Mouse (Mus musculus) heart, postnatal 0 days (tissue): ENCODE results near the gene Fam187b. TPM values are rescaled to one million over a fixed set of nuclear protein-coding genes. Genes with fewer than 3 reads are reported as not detected.
"Not testable (repeated sequence)": the region's sequence is repeated elsewhere in the genome, so short reads cannot be mapped to it uniquely, and the experiment has no call there.

Experiments
- ATAC-seq: fragments of 200-750 bp; cut with Nextera tagmentation; 2 replicates; pipeline ENCODE4 v1.8.0; 2017; ENCODE audit warnings: low read depth, moderate number of reproducible peaks, moderate library complexity; ENCODE audit not compliant: insufficient read depth
- DNase-seq: peaks from one replicate; pipeline ENCODE4 v3.0.0-alpha.2; 2016; ENCODE audit warnings: low spot score
- H3K27ac ChIP-seq: fragments of 300-500 bp; sonication (generic); 2 replicates; pipeline ENCODE4 v1.5.1; 2014; ENCODE audit warnings: low read depth, mild to moderate bottlenecking
- H3K27me3 ChIP-seq: fragments of 300-500 bp; sonication (generic); 2 replicates; pipeline ENCODE4 v1.6.1; 2014; ENCODE audit warnings: low read length, mixed read lengths; ENCODE audit not compliant: control insufficient read depth, insufficient read depth
- H3K36me3 ChIP-seq: fragments of 300-500 bp; sonication (generic); replicated peaks from 2 replicates; pipeline ENCODE4 v1.6.1; 2014; ENCODE audit warnings: low read length, mixed read lengths; ENCODE audit not compliant: control insufficient read depth, insufficient read depth
- H3K4me1 ChIP-seq: fragments of 300-500 bp; sonication (generic); 2 replicates; pipeline ENCODE4 v1.6.1; 2014; ENCODE audit warnings: antibody characterized with exemption; ENCODE audit not compliant: control insufficient read depth, insufficient read depth
- H3K4me2 ChIP-seq: fragments of 300-500 bp; sonication (generic); 2 replicates; pipeline ENCODE4 v1.6.1; 2014; ENCODE audit warnings: low read depth, mild to moderate bottlenecking, low read length, moderate library complexity
- H3K4me3 ChIP-seq: fragments of 300-500 bp; sonication (generic); 2 replicates; pipeline ENCODE4 v1.5.1; 2014; ENCODE audit warnings: low read depth, low read length
- H3K9ac ChIP-seq: fragments of 300-500 bp; sonication (generic); replicated peaks from 2 replicates; pipeline ENCODE4 v1.6.1; 2014; ENCODE audit warnings: low read depth, low read length, mixed read lengths
- H3K9me3 ChIP-seq: fragments of 300-500 bp; sonication (generic); replicated peaks from 2 replicates; pipeline ENCODE4 v1.6.1; 2016; ENCODE audit warnings: low read length; ENCODE audit not compliant: control insufficient read depth
- CTCF ChIP-seq: IDR thresholded peaks from 2 replicates; pipeline ENCODE4 v1.5.1; 2016; ENCODE audit warnings: antibody characterized with exemption, control low read depth, low read depth
- EP300 ChIP-seq: IDR thresholded peaks from 2 replicates; pipeline ENCODE4 v1.6.1; 2016; ENCODE audit warnings: antibody characterized with exemption, low read depth
- WGBS: fragments of 180-500 bp; shearing (Covaris S2); extraction: QIAGEN DNeasy Blood & Tissue Kit; methylation state at CpG from one replicate; pipeline ENCODE4 v1.1.7; 2014; 5-methylcytosine and 5-hydroxymethylcytosine counted together
- polyA plus RNA-seq: library from polyadenylated mRNA; unstranded; fragments of >200 nt; fragmentation: Nextera tagmentation; extraction: Ambion mirVana; gene quantifications from 2 replicates; pipeline ENCODE4 v1.2.1, GENCODE M21; 2015
- total RNA-seq: library from RNA; depleted of rRNA; stranded (reverse); fragments of >200 nt; gene quantifications from 2 replicates; pipeline ENCODE4 v1.2.3, GENCODE M21; 2014; ENCODE audit warnings: low replicate concordance

The Fam187b gene
- total and polyA plus RNA-seq, 2 experiments from 2014 or later: 0.18 TPM; not detected in 1

DNA sequence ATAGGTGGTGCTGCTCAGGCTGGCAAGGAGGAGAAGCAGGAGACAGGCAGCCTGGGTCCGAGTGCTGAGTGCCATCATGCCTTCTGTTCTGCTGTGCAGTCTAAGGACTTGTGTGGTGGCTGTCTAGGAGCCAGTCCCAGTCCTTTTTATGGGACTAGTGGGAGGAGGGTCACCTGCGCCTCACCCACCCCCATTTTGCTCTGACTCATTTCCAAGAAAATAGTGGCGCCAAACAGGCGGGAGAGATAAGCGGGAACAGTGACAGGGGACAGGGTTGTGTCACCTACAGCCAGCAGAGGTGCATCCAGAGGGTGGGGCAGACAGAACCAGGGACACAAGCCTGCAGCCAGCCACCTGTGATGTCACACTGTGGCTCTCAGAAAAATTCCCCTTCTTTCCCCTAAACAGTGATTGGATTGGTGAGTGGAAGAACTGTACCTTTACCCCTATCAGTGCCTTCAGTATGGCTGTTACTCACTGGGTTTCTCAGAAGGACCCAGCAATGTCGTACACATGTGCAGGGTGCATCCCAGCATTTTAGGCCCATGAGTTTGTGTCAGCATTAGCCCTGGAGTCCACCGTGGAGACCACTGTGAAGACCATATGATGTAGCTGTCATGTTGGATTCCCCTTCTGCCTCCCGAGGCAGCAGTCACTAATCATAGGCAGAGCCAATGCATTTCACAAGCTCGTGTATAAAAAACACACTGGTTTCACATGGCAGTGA lies 29.5 kb upstream of the Fam187b start, which contains the start of gene Hamp:
Hamp (minus strand) TSS at position 124 of the 727 bp plus-strand sequence.
- Histone ChIP-seq H3K27me3 (no peaks in the 10 kb centered on the region), H3K9me3 (no peaks in the 10 kb centered on the region), H3K9ac (no peak within 1 kb of the TSS), H3K36me3 (peaks cover 17% of the 10 kb centered on the region), H3K27ac (no peak within 1 kb of the TSS), H3K4me1 (no peaks in the 10 kb centered on the region), H3K4me3 (no peak within 1 kb of the TSS), H3K4me2 (no peak within 1 kb of the TSS)
- TF ChIP-seq EP300: no peak
- no peak for TF ChIP-seq CTCF
- WGBS: 51% methylated on average over 9 of the region's 9 CpGs
- ATAC-seq (no peak), DNase-seq (no peak)

DNA sequence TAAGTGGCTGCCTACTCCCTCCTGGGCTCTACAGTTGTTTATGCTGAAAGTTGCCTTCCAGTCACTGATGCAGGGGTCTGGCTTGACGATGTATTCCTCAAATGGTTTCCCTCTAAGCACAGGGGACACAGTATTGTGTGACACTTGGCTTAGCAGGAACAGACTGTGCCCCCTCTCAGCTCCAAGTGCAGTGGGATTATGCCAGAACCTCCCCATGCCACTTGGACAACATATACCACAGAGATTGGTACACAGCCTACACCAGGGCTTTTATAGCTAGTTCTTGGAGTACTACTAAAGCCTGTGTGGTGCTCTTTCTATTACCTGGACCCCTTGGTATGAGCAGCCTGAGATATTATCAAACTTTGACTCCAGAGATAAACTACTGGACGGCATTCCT lies 28.9 kb upstream of the Fam187b start:
- H3K4me2 ChIP-seq, H3K4me3 ChIP-seq, DNase-seq, H3K9ac ChIP-seq, H3K27me3 ChIP-seq, ATAC-seq, H3K27ac ChIP-seq, H3K4me1 ChIP-seq, H3K9me3 ChIP-seq: not testable (repeated sequence)
- WGBS: 46% methylated on average over 2 of the region's 2 CpGs
- H3K36me3 ChIP-seq: peaks cover 22% of the 10 kb centered on the region

DNA sequence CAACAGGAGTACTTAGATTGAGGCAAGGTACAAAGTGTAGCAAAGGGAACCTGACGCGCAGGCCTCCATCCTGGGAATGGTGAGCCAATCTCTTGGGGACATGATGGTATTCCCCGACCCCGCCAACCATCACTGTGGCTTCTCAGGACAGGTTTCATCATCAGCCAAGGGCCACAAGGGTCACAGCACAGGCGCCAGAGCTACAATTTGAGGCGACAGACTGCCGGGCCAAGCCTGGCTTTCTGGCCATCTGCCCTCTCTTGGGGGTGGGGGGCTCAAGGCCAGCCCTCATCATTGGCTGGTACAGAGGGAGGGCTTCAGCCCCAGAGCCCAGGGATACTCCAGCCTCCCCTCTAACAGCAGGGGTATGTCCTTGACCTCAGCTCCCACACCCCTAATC lies 28.1 kb upstream of the Fam187b start:
- ATAC-seq, H3K9ac ChIP-seq, H3K27ac ChIP-seq: not testable (repeated sequence)

DNA sequence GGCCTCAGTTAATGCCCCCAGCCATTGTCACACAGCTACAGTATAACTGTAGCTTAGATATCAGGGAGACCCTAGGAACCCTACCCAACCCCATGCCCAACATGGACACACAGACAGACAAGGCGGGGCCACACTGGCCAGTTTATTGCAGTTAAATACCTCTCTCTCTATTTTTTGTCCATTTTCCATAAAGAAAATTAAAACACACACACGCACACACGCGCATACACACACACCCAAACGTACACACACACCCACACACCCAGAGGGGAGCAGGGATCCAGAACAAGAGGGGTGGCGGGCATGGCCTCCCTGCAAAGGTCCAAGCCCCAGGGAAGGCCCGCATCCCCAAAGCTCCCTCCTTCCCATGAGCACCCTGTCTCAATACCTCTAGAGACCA lies 27.7 kb upstream of the Fam187b start:
- WGBS: 94% methylated on average over 7 of the region's 7 CpGs
- Histone ChIP-seq H3K9me3 (no peaks in the 10 kb centered on the region), H3K4me2 (no peak overlapping the region), H3K4me3 (no peak overlapping the region), H3K9ac (no peak overlapping the region), H3K27ac (no peak overlapping the region), H3K36me3 (peaks cover 33% of the 10 kb centered on the region), H3K4me1 (no peaks in the 10 kb centered on the region), H3K27me3 (no peaks in the 10 kb centered on the region)
- TF ChIP-seq EP300: no peak
- TF ChIP-seq CTCF: no peak
- ATAC-seq (no peak), DNase-seq (no peak)

More for the DNA sequence above, 28.1 kb upstream of the Fam187b start:
- WGBS: 77% methylated on average over 7 of the region's 7 CpGs
- H3K9me3 ChIP-seq, H3K27me3 ChIP-seq, H3K4me2 ChIP-seq, DNase-seq, H3K4me1 ChIP-seq, H3K4me3 ChIP-seq: not testable (repeated sequence)
- H3K36me3 ChIP-seq: peaks cover 29% of the 10 kb centered on the region

DNA sequence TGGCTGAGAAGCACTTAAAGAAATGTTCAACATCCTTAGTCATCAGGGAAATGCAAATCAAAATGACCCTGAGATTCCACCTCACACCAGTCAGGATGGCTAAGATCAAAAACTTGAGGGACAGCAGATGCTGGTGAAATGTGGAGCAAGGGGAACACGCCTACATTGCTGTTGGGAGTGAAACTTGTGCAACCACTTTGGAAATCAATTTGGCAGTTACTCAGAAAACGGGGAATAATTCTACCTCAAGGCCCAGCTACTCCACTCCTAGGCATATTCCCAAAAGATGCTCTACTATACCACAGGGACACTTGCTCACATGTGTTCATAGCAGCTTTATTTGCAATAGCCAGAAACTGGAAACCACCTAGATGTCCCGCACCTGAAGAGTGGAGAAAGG lies 23.7 kb upstream of the Fam187b start:
- DNase-seq, H3K27ac ChIP-seq, H3K4me3 ChIP-seq, H3K4me2 ChIP-seq, H3K9me3 ChIP-seq, H3K27me3 ChIP-seq, H3K4me1 ChIP-seq, ATAC-seq, H3K9ac ChIP-seq: not testable (repeated sequence)
- peaks cover 71% of the 10 kb centered on the region for H3K36me3 ChIP-seq
- 90% methylated on average over 3 of the region's 3 CpGs for WGBS
